Mouse (Mus musculus) testis, adult 2 months (tissue): ENCODE measurements around the gene Taf1b.

Experiments
- CTCF ChIP-seq: fragments of 200-500 bp; IDR thresholded peaks from 2 replicates; pipeline ENCODE4 v1.5.1; 2012; ENCODE audit warnings: low read depth, mild to moderate bottlenecking, inconsistent platforms, low read length, moderate library complexity; ENCODE audit not compliant: control insufficient read depth, insufficient read depth, insufficient replicate concordance
- POLR2A ChIP-seq: fragments of 200-500 bp; IDR thresholded peaks from 2 replicates; pipeline ENCODE4 v1.6.1; 2012; ENCODE audit warnings: low read depth, mild to moderate bottlenecking, inconsistent platforms, low read length, moderate library complexity; ENCODE audit not compliant: control insufficient read depth

- TF ChIP-seq CTCF (no peak), POLR2A (no peak)
Measured at GRCm38 (mm10) chr12:24468966-24469365, 29.2 kb upstream of the Taf1b start.
